Mouse (Mus musculus): Measurements from ENCODE around the gene Rtn4rl1. TPM values are rescaled to one million over a fixed set of nuclear protein-coding genes. Genes with fewer than 3 reads are reported as not detected.

Rtn4rl1 gene
- total and polyA plus RNA-seq, 2 experiments = 1.3 to 9.5 TPM

- 36% methylated on average over 4 of the region's 4 CpGs for WGBS
- Histone ChIP-seq H3K9ac (ENCODE audit: low read depth, low read length) (peak overlapping the region; percentile 35; the same call in 1 of the 2 replicates), H3K4me1 (ENCODE audit: control insufficient read depth, insufficient read depth, low read length) (peaks cover 2% of the 10 kb centered on the region), H3K79me2 (ENCODE audit: control insufficient read depth, insufficient read depth, low read length) (no peaks in the 10 kb centered on the region), H3K27me3 (ENCODE audit: control insufficient read depth, insufficient read depth, low read length) (no peaks in the 10 kb centered on the region), H3K27ac (replicated peaks; ENCODE audit: insufficient read depth, low read depth, low read length) (no peak overlapping the region), H3K4me3 (ENCODE audit: insufficient read depth, low read depth, low read length) (no peak overlapping the region), H3K36me3 (ENCODE audit: control insufficient read depth, insufficient read depth, low read length) (no peaks in the 10 kb centered on the region)
- no peak for DNase-seq (ENCODE audit: extremely low read depth, low read depth, low spot score)
- TF ChIP-seq POLR2A (IDR thresholded peaks at IDR 0.05; ENCODE audit: extremely low read depth, insufficient read depth, low read length) = no peak
- TF ChIP-seq CTCF (IDR thresholded peaks at IDR 0.05; ENCODE audit: low read depth, low read length) = no peak
Observed at GRCm38 (mm10) chr11:75279013-75279341, 85.4 kb downstream of the Rtn4rl1 start.

- Histone ChIP-seq H3K79me2 (ENCODE audit: control insufficient read depth, insufficient read depth, low read length) (no peaks in the 10 kb centered on the region), H3K27me3 (ENCODE audit: control insufficient read depth, insufficient read depth, low read length) (no peaks in the 10 kb centered on the region), H3K4me1 (ENCODE audit: control insufficient read depth, insufficient read depth, low read length) (peaks cover 2% of the 10 kb centered on the region), H3K9ac (ENCODE audit: low read depth, low read length) (peak overlapping the region; percentile 35; the same call in 1 of the 2 replicates), H3K36me3 (ENCODE audit: control insufficient read depth, insufficient read depth, low read length) (no peaks in the 10 kb centered on the region), H3K4me3 (ENCODE audit: insufficient read depth, low read depth, low read length) (peak overlapping the region; percentile 48), H3K27ac (replicated peaks; ENCODE audit: insufficient read depth, low read depth, low read length) (no peak overlapping the region)
- TF ChIP-seq CTCF (IDR thresholded peaks at IDR 0.05; ENCODE audit: low read depth, low read length) (no peak), POLR2A (IDR thresholded peaks at IDR 0.05; ENCODE audit: extremely low read depth, insufficient read depth, low read length) (no peak)
- DNase-seq (ENCODE audit: extremely low read depth, low read depth, low spot score) = peak; percentile 51
- 12% methylated on average over 16 of the region's 16 CpGs for WGBS
Observed at GRCm38 (mm10) chr11:75279342-75280065, 85.9 kb downstream of the Rtn4rl1 start.

DNA sequence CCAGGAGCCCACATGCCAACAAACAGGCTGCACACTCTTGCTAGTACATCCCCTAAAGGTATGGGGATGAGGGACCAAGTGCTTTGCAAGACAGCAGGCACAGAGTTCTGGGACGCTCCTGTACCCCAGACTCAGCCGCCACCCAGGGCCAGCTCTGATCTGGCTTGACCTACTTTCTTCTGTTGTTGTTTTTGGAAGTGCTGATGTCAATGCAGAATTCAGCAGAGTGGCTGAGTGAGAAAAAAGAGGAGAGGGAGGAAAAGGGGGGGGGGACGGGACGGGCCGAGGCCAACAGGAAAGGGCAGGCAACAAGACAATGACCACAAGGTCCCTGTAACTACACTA is 86.5 kb downstream of the Rtn4rl1 start:
- H3K79me2 ChIP-seq (ENCODE audit: control insufficient read depth, insufficient read depth, low read length) = no peaks in the 10 kb centered on the region
- TF ChIP-seq CTCF (IDR thresholded peaks at IDR 0.05; ENCODE audit: low read depth, low read length) (no peak), POLR2A (IDR thresholded peaks at IDR 0.05; ENCODE audit: extremely low read depth, insufficient read depth, low read length) (no peak)
- H3K9ac ChIP-seq (ENCODE audit: low read depth, low read length) = no peak overlapping the region
- H3K27me3 ChIP-seq (ENCODE audit: control insufficient read depth, insufficient read depth, low read length) = no peaks in the 10 kb centered on the region
- H3K27ac ChIP-seq (replicated peaks; ENCODE audit: insufficient read depth, low read depth, low read length) = no peak overlapping the region
- H3K4me1 ChIP-seq (ENCODE audit: control insufficient read depth, insufficient read depth, low read length) = peaks cover 2% of the 10 kb centered on the region
- no peaks in the 10 kb centered on the region for H3K36me3 ChIP-seq (ENCODE audit: control insufficient read depth, insufficient read depth, low read length)
- 72% methylated on average over 5 of the region's 5 CpGs for WGBS
- no peak for DNase-seq (ENCODE audit: extremely low read depth, low read depth, low spot score)
- no peak overlapping the region for H3K4me3 ChIP-seq (ENCODE audit: insufficient read depth, low read depth, low read length)

DNA sequence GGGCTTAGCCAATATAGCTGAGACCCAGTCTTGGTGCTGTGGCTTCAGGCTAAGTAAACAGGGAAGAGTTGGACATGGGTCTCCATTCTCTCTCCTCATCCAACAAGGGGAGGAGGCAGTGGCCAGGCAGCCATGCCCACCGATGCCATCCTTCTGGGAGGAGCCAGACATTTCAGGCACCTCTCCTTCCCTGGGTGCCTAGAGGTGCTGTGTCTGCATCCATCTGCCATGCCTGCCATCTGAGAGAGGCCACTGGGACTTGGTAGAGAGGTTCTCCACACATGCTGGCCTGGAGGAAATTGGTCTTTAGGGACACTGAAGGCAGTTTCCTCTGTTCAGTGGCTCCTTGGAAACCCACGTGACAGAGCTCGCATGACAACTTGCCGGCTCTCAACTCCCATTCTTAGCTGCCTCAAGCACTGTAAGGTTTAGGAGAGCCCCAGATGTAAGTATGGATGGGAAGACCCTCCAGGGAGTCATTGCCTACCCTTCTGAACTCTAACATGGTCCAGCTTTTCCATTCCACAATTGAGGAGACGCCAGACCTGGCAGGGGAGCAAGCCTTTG is 86.9 kb downstream of the Rtn4rl1 start:
- Histone ChIP-seq H3K9ac (ENCODE audit: low read depth, low read length) (no peak overlapping the region), H3K27me3 (ENCODE audit: control insufficient read depth, insufficient read depth, low read length) (no peaks in the 10 kb centered on the region), H3K4me1 (ENCODE audit: control insufficient read depth, insufficient read depth, low read length) (peaks cover 2% of the 10 kb centered on the region), H3K4me3 (ENCODE audit: insufficient read depth, low read depth, low read length) (no peak overlapping the region), H3K36me3 (ENCODE audit: control insufficient read depth, insufficient read depth, low read length) (no peaks in the 10 kb centered on the region), H3K79me2 (ENCODE audit: control insufficient read depth, insufficient read depth, low read length) (no peaks in the 10 kb centered on the region), H3K27ac (replicated peaks; ENCODE audit: insufficient read depth, low read depth, low read length) (no peak overlapping the region)
- WGBS = 84% methylated on average over 5 of the region's 5 CpGs
- no peak for TF ChIP-seq POLR2A (IDR thresholded peaks at IDR 0.05; ENCODE audit: extremely low read depth, insufficient read depth, low read length)
- no peak for TF ChIP-seq CTCF (IDR thresholded peaks at IDR 0.05; ENCODE audit: low read depth, low read length)
- no peak for DNase-seq (ENCODE audit: extremely low read depth, low read depth, low spot score)

- peaks cover 2% of the 10 kb centered on the region for H3K4me1 ChIP-seq (ENCODE audit: control insufficient read depth, insufficient read depth, low read length)
- no peak overlapping the region for H3K27ac ChIP-seq (replicated peaks; ENCODE audit: insufficient read depth, low read depth, low read length)
- H3K79me2 ChIP-seq (ENCODE audit: control insufficient read depth, insufficient read depth, low read length) = no peaks in the 10 kb centered on the region
- TF ChIP-seq POLR2A (IDR thresholded peaks at IDR 0.05; ENCODE audit: extremely low read depth, insufficient read depth, low read length) (no peak), CTCF (IDR thresholded peaks at IDR 0.05; ENCODE audit: low read depth, low read length) (no peak)
- no peaks in the 10 kb centered on the region for H3K27me3 ChIP-seq (ENCODE audit: control insufficient read depth, insufficient read depth, low read length)
- no peak for DNase-seq (ENCODE audit: extremely low read depth, low read depth, low spot score)
- 49% methylated on average over 29 of the region's 29 CpGs for WGBS
- H3K9ac ChIP-seq (ENCODE audit: low read depth, low read length) = no peak overlapping the region
- no peak overlapping the region for H3K4me3 ChIP-seq (ENCODE audit: insufficient read depth, low read depth, low read length)
- H3K36me3 ChIP-seq (ENCODE audit: control insufficient read depth, insufficient read depth, low read length) = no peaks in the 10 kb centered on the region
Observed at GRCm38 (mm10) chr11:75281380-75282256, 88.0 kb downstream of the Rtn4rl1 start.

All from liver, adult 2 months (tissue).